9 mouse cellular contexts compared by ENCODE assay signal in the genomic region with DNA sequence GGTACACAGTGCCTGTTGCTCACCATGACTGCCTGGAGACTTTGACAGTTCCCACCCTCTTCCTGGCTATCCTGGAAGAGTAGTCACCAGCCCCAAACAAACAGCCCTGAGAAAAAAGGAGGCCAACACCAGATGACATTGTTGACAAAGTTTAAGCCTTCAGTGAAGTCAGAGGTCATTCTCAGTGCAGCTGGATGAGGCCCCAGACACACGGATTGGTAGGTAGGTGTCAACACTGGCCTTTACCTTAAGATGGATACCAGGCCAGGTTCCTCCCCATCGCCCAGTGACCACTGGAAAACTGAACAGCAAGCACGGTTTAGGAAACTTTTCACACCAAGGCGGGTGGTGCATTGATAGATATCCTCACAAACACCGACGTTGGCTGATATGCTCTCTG. TPM values are rescaled to one million over a fixed set of nuclear protein-coding genes. Genes with fewer than 3 reads are reported as not detected.
DNase-seq lines count a peak whose midpoint lies in the region; ATAC-seq and TF ChIP-seq lines count a peak whose summit lies in the region.
"Had no signal": no experiment of that assay in that cellular context is flagged by ENCODE, and none has a peak within 500 bp of the region (broad histone marks: within the 10 kb centered on the region; RNA-seq: fewer than 3 reads in every experiment).

No protein-coding gene starts in this region.

- H3K4me1 ChIP-seq in lung, embryonic 15.5 days: peaks cover 52% of the 10 kb centered on the region
- peaks cover 35% of the 10 kb centered on the region for H3K4me1 ChIP-seq in lung, adult 2 months (ENCODE audit: control insufficient read depth, insufficient read depth, low read length)
- H3K4me1 ChIP-seq in limb, embryonic 10.5 days: peaks cover 23% of the 10 kb centered on the region
- H3K4me1 ChIP-seq in neural tube, embryonic 15.5 days: peaks cover 37% of the 10 kb centered on the region

- H3K4me3 ChIP-seq in lung, embryonic 15.5 days: peak overlapping the region; percentile 43
- H3K4me3 ChIP-seq in lung, adult 2 months (replicated peaks; ENCODE audit: extremely low read depth, low read depth, low read length): no peak overlapping the region
- H3K4me3 ChIP-seq in limb, embryonic 10.5 days: peak overlapping the region; percentile 57
- peak overlapping the region; percentile 46 for H3K4me3 ChIP-seq in neural tube, embryonic 15.5 days (replicated peaks)

- H3K36me3 ChIP-seq in lung, embryonic 15.5 days: no peaks in the 10 kb centered on the region
- H3K36me3 ChIP-seq in limb, embryonic 10.5 days: no peaks in the 10 kb centered on the region
- H3K36me3 ChIP-seq in neural tube, embryonic 15.5 days: no peaks in the 10 kb centered on the region

- TF ChIP-seq CTCF in lung, adult 2 months (IDR thresholded peaks at IDR 0.05; ENCODE audit: insufficient read depth, low read length): no peak

- DNase-seq in lung, adult 2 months: no peak
- no peak for DNase-seq in limb, embryonic 10.5 days (ENCODE audit: low spot score)
- no peak for DNase-seq in layer of hippocampus, postnatal 25 days (ENCODE audit: extremely low spot score in 1 of 2, low spot score in 1 of 2)
- DNase-seq in thymus, postnatal 25 days: no peak

- H3K4me2 ChIP-seq in lung, embryonic 15.5 days: peak overlapping the region; percentile 69
- peak overlapping the region; percentile 88 for H3K4me2 ChIP-seq in neural tube, embryonic 15.5 days

- no peak for ATAC-seq in lung, embryonic 15.5 days (ENCODE audit: borderline replicate concordance, extremely low read depth, low FRiP score, low TSS enrichment)
- peak; percentile 6 for ATAC-seq in erythroblast, adult 5-6 weeks (replicated peaks; ENCODE audit: low FRiP score, poor library complexity, severe bottlenecking)
- no peak; the same call in 1 of the 2 replicates for ATAC-seq in neural tube, embryonic 15.5 days (ENCODE audit: low FRiP score)
- no peak; the same call in 1 of the 2 replicates for ATAC-seq in megakaryocyte-erythroid progenitor cell, adult 5-6 weeks (replicated peaks; ENCODE audit: low FRiP score, low TSS enrichment, poor library complexity, severe bottlenecking)

- no peaks in the 10 kb centered on the region for H3K9me3 ChIP-seq in lung, embryonic 15.5 days
- H3K9me3 ChIP-seq in limb, embryonic 10.5 days (replicated peaks): no peaks in the 10 kb centered on the region
- H3K9me3 ChIP-seq in neural tube, embryonic 15.5 days (replicated peaks): no peaks in the 10 kb centered on the region

- H3K27ac ChIP-seq in lung, embryonic 15.5 days: peak overlapping the region; percentile 88
- peak overlapping the region; percentile 87 for H3K27ac ChIP-seq in limb, embryonic 10.5 days
- peak overlapping the region; percentile 85 for H3K27ac ChIP-seq in neural tube, embryonic 15.5 days (replicated peaks)

- TF ChIP-seq POLR2A in lung, adult 2 months (IDR thresholded peaks at IDR 0.05; ENCODE audit: borderline replicate concordance, extremely low read depth, low read depth, low read length): no peak

- no peaks in the 10 kb centered on the region for H3K27me3 ChIP-seq in lung, embryonic 15.5 days
- H3K27me3 ChIP-seq in limb, embryonic 10.5 days (ENCODE audit: low read depth, poor library complexity, severe bottlenecking): peaks cover 28% of the 10 kb centered on the region; the same call in 1 of the 2 replicates
- no peaks in the 10 kb centered on the region for H3K27me3 ChIP-seq in neural tube, embryonic 15.5 days (replicated peaks)

- H3K9ac ChIP-seq in lung, embryonic 15.5 days: peak overlapping the region; percentile 33
- H3K9ac ChIP-seq in neural tube, embryonic 15.5 days (replicated peaks): peak overlapping the region; percentile 63

- WGBS in lung, embryonic 15.5 days: 16% methylated on average over 6 of the region's 6 CpGs
- WGBS in lung, adult 2 months: 23% methylated on average over 6 of the region's 6 CpGs
- WGBS in limb, embryonic 10.5 days: 25% methylated on average over 6 of the region's 6 CpGs
- WGBS in neural tube, embryonic 15.5 days: 36% methylated on average over 6 of the region's 6 CpGs

RNA-seq across cellular contexts. Expression of gene Btg2, which starts 13.4 kb away (rescaled TPM):
- polyA plus RNA-seq in lung, embryonic 15.5 days (2015; fragmentation: Nextera tagmentation; extraction: Ambion mirVana): 111 and 115 TPM in 2 replicates
- 75.9 and 109 TPM in 2 replicates for polyA plus RNA-seq in lung, adult 2 months (2012; rRNA removed)
- 173 and 183 TPM in 2 replicates for total RNA-seq in erythroblast, adult 5-6 weeks (2015; ENCODE audit: low replicate concordance)
- total RNA-seq in erythroblast, adult 5-6 weeks (2017; ENCODE audit: low replicate concordance): 354 and 411 TPM in 2 replicates
- 10.1 and 17.7 TPM in 2 replicates for polyA plus RNA-seq in limb, embryonic 10.5 days (2016; fragmentation: Nextera tagmentation; extraction: Ambion mirVana)
- polyA plus RNA-seq in neural tube, embryonic 15.5 days (2015; fragmentation: Nextera tagmentation; extraction: Ambion mirVana): 20.6 and 29.3 TPM in 2 replicates
- total RNA-seq in megakaryocyte-erythroid progenitor cell, adult 5-6 weeks (2014; fragmentation: Nextera tagmentation): 2.0 and 3.9 TPM in 2 replicates
- total RNA-seq in megakaryocyte-erythroid progenitor cell, adult 5-6 weeks (2017): 58.5 and 61.6 TPM in 2 replicates
- 10 to 100 TPM; 17.0 to 18.1 TPM for total RNA-seq in layer of hippocampus, postnatal 25 days (2021)

RNA-seq across cellular contexts. Expression of gene Chit1, which starts 18.7 kb away (rescaled TPM):
- 0.19 and 0.35 TPM in 2 replicates for polyA plus RNA-seq in lung, embryonic 15.5 days (2015; fragmentation: Nextera tagmentation; extraction: Ambion mirVana)
- polyA plus RNA-seq in lung, adult 2 months (2012; rRNA removed): 14.1 TPM in 1 of 2 replicates, not detected in the other
- total RNA-seq in erythroblast, adult 5-6 weeks (2015; ENCODE audit: low replicate concordance): 1.3 and 2.9 TPM in 2 replicates
- total RNA-seq in erythroblast, adult 5-6 weeks (2017; ENCODE audit: low replicate concordance): 0.28 TPM in 1 of 2 replicates, not detected in the other
- polyA plus RNA-seq in limb, embryonic 10.5 days (2016; fragmentation: Nextera tagmentation; extraction: Ambion mirVana): not detected in 2 replicates
- polyA plus RNA-seq in neural tube, embryonic 15.5 days (2015; fragmentation: Nextera tagmentation; extraction: Ambion mirVana): 0.87 and 0.89 TPM in 2 replicates
- not detected in 2 replicates for total RNA-seq in megakaryocyte-erythroid progenitor cell, adult 5-6 weeks (2014; fragmentation: Nextera tagmentation)
- total RNA-seq in megakaryocyte-erythroid progenitor cell, adult 5-6 weeks (2017): not detected in 2 replicates
- total RNA-seq in layer of hippocampus, postnatal 25 days (2021): under 1 TPM in 1 of 2 experiments, not detected in 1; 0.22 TPM
- total RNA-seq: heart, adult 18-20 months had no signal

RNA-seq across cellular contexts. Expression of gene Fmod, which starts 55.3 kb away (rescaled TPM):
- 193 and 195 TPM in 2 replicates for polyA plus RNA-seq in lung, embryonic 15.5 days (2015; fragmentation: Nextera tagmentation; extraction: Ambion mirVana)
- polyA plus RNA-seq in lung, adult 2 months (2012; rRNA removed): 7.9 and 14.2 TPM in 2 replicates
- not detected in 2 replicates for total RNA-seq in erythroblast, adult 5-6 weeks (2015; ENCODE audit: low replicate concordance)
- total RNA-seq in erythroblast, adult 5-6 weeks (2017; ENCODE audit: low replicate concordance): not detected in 2 replicates
- 2.4 and 2.5 TPM in 2 replicates for polyA plus RNA-seq in limb, embryonic 10.5 days (2016; fragmentation: Nextera tagmentation; extraction: Ambion mirVana)
- polyA plus RNA-seq in neural tube, embryonic 15.5 days (2015; fragmentation: Nextera tagmentation; extraction: Ambion mirVana): 14.5 and 14.6 TPM in 2 replicates
- total RNA-seq in megakaryocyte-erythroid progenitor cell, adult 5-6 weeks (2014; fragmentation: Nextera tagmentation): not detected in 2 replicates
- total RNA-seq in megakaryocyte-erythroid progenitor cell, adult 5-6 weeks (2017): not detected in 2 replicates
- 1 to 10 TPM; 3.2 to 5.4 TPM for total RNA-seq in layer of hippocampus, postnatal 25 days (2021)

Comparison
In these comparisons a context has a peak if more than half of its experiments do, and no peak if none do; other contexts are left out.
1. RNA of gene Fmod, which starts 55.3 kb away (polyA plus RNA-seq): 193 to 195 TPM in lung, embryonic 15.5 days; 14.5 to 14.6 TPM in neural tube, embryonic 15.5 days, 7.9 to 14.2 TPM in lung, adult 2 months and 2.4 to 2.5 TPM in limb, embryonic 10.5 days; every median in the first group is over 10 times any median in the second.
2. Peak in every context shown above with its lines, with median percentiles within 50 percentile points of each other: H3K27ac ChIP-seq.